Mouse (Mus musculus) adrenal gland, postnatal 4 days (tissue): ENCODE measurements around the gene Cdh15. TPM values are rescaled to one million over a fixed set of nuclear protein-coding genes. Genes with fewer than 3 reads are reported as not detected.

ENCODE experiments used
- DNase-seq, 2 experiments: peaks; one replicate each; pipeline ENCODE4 v3.0.0; 2021 to 2022; ENCODE audit warnings: low spot score in 2 of 2, mixed read lengths in 2 of 2
- total RNA-seq, 2 experiments: library from RNA; stranded (reverse); gene quantifications; 2 replicates each; pipeline ENCODE4 v1.2.3; 2021

Gene Cdh15
- total RNA-seq, 2 experiments from 2014 or later = 0.62 to 1.8 TPM

DNA sequence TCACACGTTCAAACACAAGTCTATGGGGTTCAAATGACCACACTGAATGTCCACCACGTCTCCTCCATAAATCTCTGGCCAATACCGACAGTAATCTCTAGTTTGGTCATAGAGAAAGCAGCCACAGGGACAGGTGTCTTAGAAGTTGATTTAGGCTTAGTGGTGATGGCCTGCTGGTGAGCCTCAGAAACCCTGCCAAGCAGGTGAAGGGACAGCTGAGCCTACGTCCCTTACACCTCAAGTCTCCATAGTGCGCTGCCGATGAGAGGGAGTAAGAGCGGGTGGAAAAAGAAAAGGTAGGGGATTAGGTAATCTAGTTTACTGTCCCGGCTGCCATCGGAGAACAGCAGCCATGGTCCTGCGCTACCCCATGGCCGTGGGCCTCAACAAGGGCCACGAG lies 11.6 kb upstream of the Cdh15 start:
- DNase-seq = no peak

DNA sequence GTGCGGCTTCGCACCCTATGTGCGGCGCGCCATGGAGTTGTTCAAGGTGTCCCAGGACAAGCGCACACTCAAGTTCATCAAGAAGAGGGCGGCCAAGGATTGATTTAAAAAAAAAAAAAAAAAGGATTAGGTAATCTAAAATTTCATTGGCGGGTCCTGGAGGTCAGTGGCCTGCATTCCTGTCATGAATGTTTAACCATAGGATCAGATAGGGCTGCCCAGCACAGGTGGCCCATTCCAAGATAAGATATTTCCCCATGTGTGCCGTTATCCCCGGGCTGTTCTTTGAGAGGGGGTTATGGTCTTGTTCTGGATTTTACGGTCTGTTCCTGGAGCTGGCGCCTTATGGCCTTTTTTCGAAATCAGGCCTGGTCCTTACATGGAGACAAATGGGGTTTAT lies 11.1 kb upstream of the Cdh15 start:
- DNase-seq = no peak

DNA sequence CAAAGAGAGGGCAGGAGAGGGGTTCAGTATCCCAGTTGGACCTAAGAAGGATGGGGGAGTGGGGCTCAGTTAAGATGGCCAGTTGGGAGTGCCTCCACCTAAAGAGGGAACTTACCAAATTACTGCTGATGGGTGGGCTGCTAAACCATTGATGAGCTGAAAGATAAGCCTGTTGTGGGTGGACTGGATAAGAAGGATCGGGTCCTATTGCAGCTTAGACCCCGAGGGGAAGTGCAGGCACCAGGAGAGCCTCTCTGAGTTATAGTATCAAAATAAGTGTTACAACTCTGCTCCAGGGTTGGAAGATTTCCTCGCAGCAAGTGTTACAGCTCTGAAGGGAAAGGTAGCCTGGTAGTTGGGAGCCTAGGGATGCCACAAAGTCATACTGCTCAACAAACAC lies 3.6 kb upstream of the Cdh15 start:
- no peak for DNase-seq

DNA sequence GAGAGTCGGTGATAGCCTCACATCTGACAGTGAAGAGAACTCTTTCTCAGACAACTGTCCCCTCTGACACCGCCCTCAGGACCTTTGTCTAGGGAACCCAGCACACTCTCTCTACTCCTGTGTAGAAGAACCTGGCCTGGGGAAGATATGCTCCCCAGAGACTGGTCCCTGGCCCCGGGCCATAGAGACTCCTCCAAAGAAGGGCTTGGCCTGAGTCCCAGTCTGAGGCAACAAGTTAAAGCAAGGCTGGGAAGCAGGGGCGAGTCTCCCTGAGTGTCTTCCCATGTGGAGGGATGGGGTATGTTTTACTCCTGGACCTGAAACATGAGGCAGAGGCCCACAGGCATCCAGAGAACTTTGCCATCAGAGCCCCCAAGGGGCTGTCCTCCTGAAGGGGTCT lies 2.1 kb upstream of the Cdh15 start:
- no peak for DNase-seq

DNA sequence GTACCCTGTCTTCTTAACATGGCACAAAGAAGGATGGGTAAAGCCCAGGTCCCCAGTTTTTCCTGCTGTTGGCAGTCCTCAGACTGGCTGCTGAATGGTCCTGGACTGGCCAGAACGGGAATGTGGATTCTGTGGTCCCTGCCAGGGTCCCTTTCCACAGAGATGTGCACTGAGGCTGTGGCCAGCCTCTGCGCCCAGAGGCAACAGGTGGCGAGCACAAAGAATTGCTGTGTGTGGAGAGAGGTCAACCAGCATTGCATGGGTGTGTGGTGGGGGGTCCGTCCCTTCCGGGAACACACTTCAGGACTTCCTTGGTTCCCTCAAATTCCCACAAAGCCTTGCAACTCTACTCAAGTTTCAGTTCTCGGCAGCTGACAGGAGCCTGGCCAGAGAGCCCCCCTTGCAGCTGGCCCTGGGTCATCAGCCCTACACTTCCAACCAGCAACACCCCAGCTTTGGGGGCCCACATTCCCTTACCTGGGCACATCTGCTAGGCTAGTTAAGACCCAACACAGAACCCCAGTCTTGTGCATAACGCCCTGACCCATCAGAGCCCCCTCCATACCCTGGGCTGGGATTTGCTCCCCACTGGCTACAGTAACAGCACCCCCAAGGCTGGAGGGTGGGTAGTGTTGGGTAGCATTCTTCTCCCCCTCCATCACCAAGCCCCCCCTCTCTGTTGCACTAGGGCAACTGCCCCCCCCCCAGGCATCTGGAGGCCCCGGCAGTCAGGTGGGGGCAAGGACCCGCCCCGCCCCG lies 1.6 kb downstream of the Cdh15 start:
- DNase-seq = no peak

DNA sequence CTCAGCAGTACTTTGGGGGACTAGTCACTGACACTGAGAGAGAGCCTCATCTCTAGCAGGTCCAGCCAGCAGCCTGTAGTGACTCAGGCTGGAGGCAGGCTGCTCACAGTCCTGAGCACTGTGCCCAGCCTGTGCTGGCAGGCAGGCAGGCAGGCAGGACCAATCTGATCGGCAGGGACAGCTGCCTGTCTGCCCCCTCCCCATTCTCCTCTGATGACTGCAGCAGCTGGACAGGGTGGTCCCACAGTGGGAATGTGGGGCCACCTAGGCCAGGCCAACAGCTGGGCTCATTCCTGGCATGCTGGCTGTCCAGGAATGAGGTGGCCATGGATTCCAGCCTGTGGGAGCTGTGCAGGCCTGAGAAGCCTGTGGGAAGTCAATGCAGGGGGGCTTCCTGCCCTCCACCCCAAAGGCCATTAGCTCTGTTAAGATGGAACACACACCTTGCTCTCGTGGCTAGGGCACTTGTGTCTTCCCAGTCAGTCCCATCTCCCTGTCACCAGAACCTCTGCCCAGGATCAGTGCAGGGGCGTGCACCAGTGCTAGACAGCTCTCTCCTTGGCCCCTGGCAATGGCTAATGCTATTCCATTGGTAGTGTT lies 3.0 kb downstream of the Cdh15 start:
- DNase-seq = no peak

DNA sequence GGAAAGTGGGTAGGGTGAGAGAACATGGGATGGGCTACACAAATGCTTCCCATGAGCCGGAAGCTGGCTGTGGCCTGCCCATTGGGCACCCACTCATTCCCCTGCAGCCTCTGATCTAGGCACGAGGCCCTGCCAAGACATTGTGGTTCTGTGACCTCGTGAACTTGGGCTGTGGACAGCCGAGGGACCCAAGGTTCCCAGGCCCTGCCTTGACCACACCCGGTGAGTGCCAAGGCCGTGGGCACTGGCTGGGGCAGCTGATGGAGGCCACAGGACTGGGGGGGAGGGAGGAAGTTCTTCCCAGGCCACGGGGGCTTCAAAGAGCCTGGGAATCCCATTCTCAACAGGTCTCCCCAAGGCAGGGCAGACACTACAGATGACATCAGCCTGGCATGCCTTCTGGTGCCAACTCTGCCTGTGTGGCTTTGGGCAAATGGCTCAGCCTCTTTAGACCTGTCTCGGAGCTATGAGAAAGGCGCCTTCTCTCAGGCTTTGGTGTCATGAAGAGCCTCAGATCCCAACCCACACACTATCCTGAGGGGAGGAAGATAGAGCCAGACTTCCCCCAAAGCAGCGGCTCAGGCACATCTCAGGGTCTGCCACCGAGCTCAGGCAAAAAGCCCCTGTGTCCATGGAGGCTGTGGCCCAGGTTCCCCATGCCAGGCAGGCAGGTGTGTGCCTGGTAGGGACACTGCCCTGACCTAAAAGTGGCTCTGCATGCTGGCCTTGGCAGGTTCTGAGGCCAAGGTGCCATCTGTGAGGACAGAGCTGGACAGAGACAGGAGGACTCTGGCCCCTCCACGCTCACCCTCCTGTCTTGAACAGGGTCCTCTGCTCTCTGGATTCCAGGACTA lies 4.2 kb downstream of the Cdh15 start:
- no peak for DNase-seq

DNA sequence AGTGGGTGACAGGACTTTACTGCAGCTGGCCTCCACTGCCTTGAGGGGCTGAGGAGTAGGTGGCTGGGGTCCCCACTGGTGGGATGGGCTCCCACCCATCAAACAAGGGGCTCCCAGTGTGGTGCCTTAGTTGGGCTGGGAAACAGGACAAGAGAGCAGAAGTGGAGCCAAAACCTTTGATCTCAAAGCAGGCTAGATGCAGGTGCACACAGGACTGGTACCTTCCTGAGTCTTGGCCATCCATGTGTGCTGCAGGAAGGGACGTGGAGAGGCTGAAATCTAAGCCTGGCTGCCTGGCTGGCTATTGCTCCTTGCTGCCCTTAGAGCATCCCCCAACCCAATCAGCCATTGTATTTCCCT lies 4.8 kb downstream of the Cdh15 start:
- no peak for DNase-seq

DNA sequence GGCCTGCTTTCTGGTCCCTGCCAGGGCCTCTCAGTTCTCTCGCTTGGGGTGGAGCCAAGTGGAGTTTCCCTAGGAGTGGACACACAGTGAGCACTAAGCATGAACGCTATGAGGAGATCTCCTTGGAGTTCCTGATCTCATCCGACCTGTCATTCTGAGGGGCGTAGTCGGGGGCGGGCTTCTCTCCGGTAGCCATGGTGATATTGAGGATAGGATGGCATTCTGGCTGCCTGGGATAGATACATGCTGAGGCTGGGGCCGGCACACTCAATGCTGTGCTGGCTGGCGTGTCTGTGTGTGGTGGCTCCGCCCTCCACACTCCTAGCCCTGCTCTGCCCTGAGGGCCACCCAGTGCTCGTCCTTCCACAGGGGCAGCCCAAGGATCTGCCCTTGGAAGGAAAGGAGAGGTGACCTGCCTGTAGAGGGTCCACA lies 5.6 kb downstream of the Cdh15 start:
- DNase-seq = no peak

DNA sequence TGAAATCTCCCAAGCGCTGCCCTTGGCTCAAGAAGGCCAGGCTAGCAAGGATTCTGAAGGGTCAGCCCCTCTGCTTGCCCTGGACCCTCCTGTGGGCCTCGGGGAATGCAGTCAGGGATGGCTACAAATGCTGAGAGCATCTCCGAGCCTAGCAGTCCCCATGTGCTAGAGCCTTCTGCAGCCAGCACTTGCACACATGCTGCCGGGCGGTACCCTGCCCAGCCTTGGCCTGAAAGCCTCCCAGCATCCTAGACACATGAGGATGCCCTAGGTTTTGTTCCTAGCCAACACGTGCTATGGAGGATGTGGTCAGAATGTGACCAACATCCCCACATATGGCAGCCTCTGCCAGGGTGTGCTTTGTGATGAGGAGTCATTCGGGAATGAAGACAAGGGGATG lies 6.6 kb downstream of the Cdh15 start:
- DNase-seq = no peak

DNA sequence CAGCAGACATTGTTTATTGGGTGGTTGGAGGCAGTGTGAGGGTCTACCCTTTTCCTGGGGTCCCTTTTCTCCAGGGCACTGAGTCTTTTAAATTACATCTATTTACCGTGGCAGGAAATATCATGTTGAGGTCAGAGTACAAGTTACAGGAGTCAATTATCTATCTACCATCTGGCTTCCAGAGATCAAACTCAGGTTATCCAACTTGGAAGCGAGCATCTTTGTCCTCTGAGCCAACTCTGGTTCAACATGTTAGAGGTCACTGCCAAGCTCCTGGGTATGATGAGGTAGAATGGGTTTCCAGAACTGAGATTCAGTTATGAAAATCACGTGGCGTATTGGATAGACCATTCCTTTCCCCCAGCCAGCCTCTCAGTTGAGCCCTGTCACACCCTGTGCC lies 7.4 kb downstream of the Cdh15 start:
- no peak for DNase-seq

DNA sequence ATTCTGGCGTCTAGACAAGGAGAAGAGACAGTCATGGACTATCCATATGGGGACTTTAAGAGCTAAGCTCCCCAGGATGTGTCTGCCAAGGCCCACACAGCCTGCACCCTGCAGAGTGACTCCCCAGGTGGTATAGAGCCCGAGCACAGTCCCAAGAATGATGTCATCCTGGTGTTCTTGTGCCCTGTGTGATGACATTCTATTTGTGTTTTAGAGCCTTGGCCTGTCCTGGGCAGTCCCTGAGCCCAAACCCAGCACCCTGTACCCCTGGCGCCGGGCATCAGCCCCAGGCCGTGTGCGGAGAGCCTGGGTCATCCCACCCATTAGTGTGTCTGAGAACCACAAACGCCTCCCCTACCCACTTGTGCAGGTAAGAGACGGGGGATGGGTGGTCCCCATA lies 8.5 kb downstream of the Cdh15 start:
- DNase-seq = no peak

DNA sequence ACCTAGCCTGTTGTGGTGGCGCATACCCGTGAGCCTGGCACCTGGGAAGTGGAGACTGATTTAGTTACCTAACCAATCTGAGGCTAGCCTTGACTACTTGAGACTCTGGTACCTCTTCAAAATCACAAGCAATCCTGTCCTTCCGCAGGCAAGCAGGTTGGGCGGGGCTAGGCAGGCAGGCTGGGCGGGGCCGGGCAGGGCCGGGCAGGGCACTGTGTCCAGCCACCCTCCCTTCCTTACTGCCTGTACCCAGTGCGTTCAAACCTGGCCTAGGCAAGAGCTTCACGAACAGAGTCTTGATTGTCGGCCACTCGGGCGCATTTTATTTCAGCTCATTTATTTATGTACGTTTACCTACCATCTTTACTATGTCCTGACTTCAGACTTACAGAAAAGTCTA lies 12.1 kb downstream of the Cdh15 start:
- DNase-seq = no peak

DNA sequence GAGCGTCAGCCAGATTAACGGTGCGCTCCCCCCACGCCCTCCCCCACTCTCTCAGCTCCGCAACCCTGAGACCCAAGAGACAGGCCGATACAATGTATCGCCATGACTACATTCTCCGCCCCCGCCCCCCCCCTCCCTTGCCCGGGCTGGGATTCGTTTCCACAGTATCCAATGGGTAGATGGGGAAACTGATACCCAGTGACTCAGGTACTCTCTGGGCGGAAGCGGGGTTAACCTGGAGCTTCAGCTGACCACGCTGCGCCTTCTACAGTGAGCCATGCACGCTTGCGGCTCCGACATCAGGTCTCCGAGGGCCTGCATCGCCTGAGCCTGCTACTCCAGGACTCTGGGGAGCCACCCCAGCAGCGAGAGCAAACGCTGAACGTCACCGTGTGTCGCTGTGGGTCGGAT lies 17.0 kb downstream of the Cdh15 start:
- DNase-seq = no peak

DNA sequence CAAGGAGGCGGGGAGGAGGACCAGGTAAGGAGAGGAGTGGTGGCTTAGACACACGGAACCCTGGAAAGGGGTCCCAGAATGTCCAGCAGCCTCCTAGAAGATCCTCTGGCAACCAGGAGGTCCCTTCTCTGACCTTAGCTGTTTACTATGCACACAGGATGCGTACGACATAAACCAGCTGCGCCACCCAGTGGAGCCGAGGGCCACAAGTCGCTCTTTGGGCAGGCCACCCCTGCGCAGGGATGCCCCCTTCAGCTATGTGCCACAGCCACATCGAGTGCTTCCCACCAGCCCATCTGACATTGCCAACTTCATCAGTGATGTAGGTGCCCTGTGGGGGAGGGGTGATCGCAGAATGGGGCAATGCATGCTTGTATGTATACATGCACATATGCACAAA lies 17.7 kb downstream of the Cdh15 start:
- no peak for DNase-seq

DNA sequence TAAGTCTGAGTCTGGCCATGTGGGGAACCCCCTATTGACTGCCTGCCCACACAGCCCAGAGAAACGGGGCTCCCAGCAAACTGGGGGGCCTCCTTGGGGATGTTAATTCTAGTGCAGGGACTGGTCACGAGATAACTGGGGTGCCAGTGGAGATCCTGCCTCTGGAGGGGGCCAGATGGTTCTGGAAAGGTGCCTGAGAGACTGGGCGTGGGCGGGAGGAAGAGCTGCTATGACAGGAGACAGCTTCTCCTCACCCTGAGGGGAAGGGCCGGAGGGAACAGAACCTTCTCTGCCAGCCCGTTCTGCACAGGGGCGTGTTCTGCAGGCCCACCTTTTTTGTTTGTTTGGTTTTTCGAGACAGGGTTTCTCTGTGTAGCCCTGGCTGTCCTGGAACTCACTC lies 18.5 kb downstream of the Cdh15 start:
- DNase-seq = no peak

DNA sequence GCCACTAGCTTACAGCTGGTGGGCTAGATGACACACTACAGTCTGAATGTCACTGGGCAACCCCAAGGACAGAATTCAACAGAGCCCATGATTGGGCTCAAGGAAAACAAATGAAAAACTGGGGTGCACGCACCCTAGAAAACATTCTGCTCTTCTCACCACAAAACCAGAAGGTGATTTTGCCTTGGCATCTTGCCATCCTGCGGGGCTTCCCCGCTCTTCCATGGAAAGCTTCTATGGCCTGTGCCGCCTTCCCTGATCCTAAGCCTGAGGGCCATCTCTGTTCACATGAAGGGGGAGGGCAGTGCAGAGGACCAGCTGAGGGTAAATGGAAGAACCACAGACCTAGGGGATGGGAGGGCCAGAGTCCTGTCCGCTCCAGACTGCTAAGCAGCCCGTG lies 20.2 kb downstream of the Cdh15 start:
- DNase-seq = no peak

DNA sequence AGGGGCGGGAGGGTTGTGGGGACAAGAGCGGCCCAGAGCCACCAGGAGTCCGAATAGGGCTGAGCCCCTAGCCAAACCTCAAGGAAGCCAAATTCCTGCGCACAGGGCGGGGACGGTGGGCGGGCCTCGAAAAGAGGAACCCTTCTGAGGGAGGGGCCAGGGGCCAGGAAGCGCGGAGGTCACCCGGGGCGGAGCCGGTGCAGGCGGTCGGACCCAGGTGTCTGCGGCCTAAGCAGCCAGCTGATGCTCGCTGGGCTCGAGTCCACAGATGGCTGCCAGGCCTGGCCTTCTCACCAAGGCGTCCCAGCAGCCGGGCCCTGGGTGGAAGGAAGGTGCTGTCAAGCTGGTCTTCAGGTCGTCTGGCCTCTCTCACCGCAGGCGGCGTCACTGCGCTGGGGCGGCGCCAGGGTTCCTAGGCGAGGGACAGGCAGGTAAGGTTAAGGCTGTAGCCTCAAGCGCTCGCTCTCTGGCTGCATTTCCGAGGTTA lies 22.7 kb downstream of the Cdh15 start:
- DNase-seq = no peak

DNA sequence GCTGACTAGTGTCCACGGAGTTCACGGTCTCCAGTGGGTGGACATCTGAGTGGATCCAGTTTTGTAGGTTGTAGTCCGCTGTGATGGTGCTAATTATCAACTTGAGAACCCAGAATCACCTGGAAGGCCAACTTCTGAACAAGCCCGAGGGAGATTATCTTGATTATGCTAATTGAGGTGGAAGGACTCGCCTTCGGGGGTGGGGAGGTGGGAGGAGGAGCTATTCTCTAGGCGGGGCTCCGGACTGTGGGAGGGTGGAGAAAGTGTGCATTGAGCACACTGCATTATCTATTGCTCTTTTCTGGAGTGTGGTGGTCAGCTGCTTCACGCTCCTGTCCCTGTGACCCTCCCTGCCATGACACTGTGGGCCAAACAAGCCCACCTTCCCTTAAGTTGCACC lies 23.9 kb downstream of the Cdh15 start:
- DNase-seq = no peak

DNA sequence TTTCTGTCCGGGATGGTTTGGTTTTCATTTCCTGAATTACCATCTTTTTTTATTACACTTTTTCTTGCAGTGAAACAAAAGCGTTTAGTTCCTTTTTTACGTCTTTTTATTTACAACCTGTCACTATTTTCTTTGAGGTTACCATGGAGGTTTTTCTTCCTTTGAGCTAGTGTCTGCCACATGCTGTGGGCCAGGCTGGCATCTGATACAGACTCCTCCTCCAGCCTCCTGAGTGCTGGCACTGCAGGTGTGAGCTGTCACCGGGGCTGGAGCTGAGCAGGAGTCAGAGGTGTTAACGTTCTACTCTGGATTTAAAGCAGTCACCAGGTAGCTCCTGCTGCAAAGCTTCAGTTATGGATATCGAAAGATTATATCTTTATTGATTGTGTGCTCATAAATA lies 25.4 kb downstream of the Cdh15 start:
- DNase-seq = no peak

DNA sequence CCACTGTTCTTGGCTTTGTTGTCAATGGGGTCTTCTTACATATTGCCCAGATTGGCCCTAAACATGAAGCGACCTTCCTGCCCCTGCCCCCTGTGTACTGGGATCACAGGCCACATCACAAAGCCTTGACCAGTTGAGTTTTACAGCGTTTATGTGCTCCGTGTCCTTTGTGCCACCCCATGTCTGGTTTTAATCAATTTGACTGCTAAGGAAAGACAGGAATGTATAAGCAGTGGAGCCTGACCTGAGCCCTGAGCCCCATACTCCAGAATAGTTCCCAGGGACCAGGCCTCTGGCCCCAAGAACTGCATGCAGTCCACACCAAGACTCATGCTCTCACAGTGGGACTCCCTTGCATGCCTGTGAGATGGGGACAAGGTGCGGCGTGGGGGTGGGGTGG lies 27.4 kb downstream of the Cdh15 start:
- no peak for DNase-seq

DNA sequence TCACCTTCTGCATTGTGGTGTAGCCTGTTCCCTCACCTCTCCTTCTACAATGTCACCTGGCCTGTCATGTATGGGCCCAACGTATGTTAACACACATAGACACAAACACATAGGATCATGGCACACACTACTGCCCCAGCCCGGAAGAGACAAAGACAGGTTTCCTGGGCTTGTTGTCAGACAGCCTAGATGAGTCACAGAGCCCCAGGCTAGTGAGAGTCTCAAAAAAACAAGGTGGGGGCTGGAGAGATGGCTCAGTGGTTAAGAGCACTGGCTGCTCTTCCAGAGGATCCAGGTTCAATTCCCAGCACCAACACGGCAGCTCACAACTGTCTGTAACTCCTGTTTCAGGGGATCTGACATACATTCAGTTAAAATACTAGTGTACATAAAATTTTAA lies 30.5 kb downstream of the Cdh15 start:
- DNase-seq = no peak
